Comparison of ENCODE assay signal across 8 mouse cellular contexts in the genomic region with DNA sequence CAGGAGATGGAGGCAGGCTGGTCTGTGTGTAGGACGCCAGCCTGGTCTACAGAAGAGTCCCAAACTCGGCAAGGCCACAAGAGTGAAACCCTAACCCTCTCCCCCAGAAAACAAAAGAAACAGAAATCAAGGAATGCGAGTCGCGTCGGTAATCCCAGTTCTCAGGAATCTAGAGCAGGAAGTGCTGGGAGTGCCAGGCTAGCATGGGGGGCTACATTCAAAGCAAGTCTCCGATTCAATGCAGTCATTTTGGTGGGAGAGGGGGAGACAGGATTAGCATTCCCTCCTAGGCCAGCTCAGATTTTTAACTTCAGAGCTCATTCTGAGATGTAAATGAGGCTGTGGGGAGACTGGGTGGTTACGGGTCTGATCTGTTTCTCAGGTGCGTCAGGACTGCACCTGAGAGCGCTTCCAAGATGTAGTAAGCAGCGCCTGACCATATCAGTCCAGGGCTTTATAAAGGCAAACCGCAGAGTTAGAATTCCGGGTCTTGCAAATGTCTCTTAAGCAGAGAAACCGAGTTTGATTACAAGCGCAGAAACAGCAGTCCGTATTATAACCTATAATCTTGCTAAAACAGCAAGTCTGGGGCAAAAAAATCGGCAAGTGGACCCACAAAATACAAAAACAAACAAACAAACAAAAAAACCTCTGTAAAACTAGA. TPM values are rescaled to one million over a fixed set of nuclear protein-coding genes. Genes with fewer than 3 reads are reported as not detected.
A peak's percentile ranks its signal among the peaks of the same experiment; 100 is the strongest.
DNase-seq lines count a peak whose midpoint lies in the region; ATAC-seq and TF ChIP-seq lines count a peak whose summit lies in the region.

No protein-coding gene starts in this region.

- H3K4me3 ChIP-seq in embryonic fibroblast, embryonic 13.5 days (ENCODE audit: insufficient read depth, low read length): peak overlapping the region; percentile 96
- peak overlapping the region; percentile 75 for H3K4me3 ChIP-seq in liver, embryonic 11.5 days (ENCODE audit: low read depth, low read length)

- 6% methylated on average over 17 of the region's 17 CpGs for WGBS in liver, embryonic 11.5 days

- peaks cover 4% of the 10 kb centered on the region; the same call in 1 of the 2 replicates for H3K4me1 ChIP-seq in embryonic fibroblast, embryonic 13.5 days (ENCODE audit: control insufficient read depth, insufficient read depth, low read length)
- H3K4me1 ChIP-seq in liver, embryonic 11.5 days (replicated peaks; ENCODE audit: control insufficient read depth, insufficient read depth, low read length): peaks cover 39% of the 10 kb centered on the region

- ATAC-seq in liver, embryonic 11.5 days (replicated peaks; ENCODE audit: low FRiP score): no peak

- H3K27ac ChIP-seq in embryonic fibroblast, embryonic 13.5 days (ENCODE audit: insufficient read depth, low read length): peak overlapping the region; percentile 39; the same call in 1 of the 2 replicates
- no peak overlapping the region for H3K27ac ChIP-seq in liver, embryonic 11.5 days (ENCODE audit: low read depth, low read length)

- peaks cover 17% of the 10 kb centered on the region for H3K36me3 ChIP-seq in liver, embryonic 11.5 days (ENCODE audit: control insufficient read depth, insufficient read depth, low read length)

- no peaks in the 10 kb centered on the region for H3K9me3 ChIP-seq in liver, embryonic 11.5 days (ENCODE audit: control insufficient read depth, low read length)

- TF ChIP-seq CTCF in embryonic fibroblast, embryonic 13.5 days (IDR thresholded peaks at IDR 0.05; ENCODE audit: borderline replicate concordance, insufficient read depth, low read length): no peak

- TF ChIP-seq POLR2A in embryonic fibroblast, embryonic 13.5 days (IDR thresholded peaks at IDR 0.05; ENCODE audit: low read depth, low read length): no peak

- H3K4me2 ChIP-seq in liver, embryonic 11.5 days: peak overlapping the region; percentile 81

- peak overlapping the region; percentile 90 for H3K9ac ChIP-seq in liver, embryonic 11.5 days (ENCODE audit: low read depth, low read length)

- DNase-seq in cerebellum, adult 9-10 months: peak; percentile 28
- no peak for DNase-seq in cerebellum, adult 8-10 months
- DNase-seq in CD4-positive helper T cell, adult 2 months (ENCODE audit: low read depth, low spot score): peak; percentile 9
- no peak for DNase-seq in liver, embryonic 11.5 days (ENCODE audit: low spot score)
- DNase-seq in adrenal gland, postnatal 4 days (ENCODE audit: low spot score in 2 of 2): no peak
- DNase-seq in adrenal gland, adult 2 months: no peak
- DNase-seq in thymus, adult 18-20 months: no peak

- H3K27me3 ChIP-seq in liver, embryonic 11.5 days (replicated peaks; ENCODE audit: control insufficient read depth, insufficient read depth, low read length): no peaks in the 10 kb centered on the region

RNA-seq across cellular contexts. Expression of gene Gm27021, which starts 0.9 kb away (rescaled TPM):
- 1.2 TPM in 1 of 2 replicates, not detected in the other for polyA plus RNA-seq in embryonic fibroblast, embryonic 13.5 days (2011; ENCODE audit: insufficient read length, low read depth, missing spikeins)
- polyA plus RNA-seq in liver, embryonic 11.5 days (2014; fragmentation: Nextera tagmentation; extraction: Ambion mirVana): 0.69 and 2.4 TPM in 2 replicates
- total RNA-seq in adrenal gland, postnatal 4 days (2021): under 1 TPM in 1 of 2 experiments, not detected in 1; 0.56 TPM
- total RNA-seq in adrenal gland, adult 2 months (2021): not detected
- 3.4 and 10.8 TPM in 2 replicates for polyA plus RNA-seq in adrenal gland, adult 2 months (2012; rRNA removed)

RNA-seq across cellular contexts. Expression of gene Cox4i1, which starts 1.1 kb away (rescaled TPM):
- polyA plus RNA-seq in embryonic fibroblast, embryonic 13.5 days (2011; ENCODE audit: insufficient read length, low read depth, missing spikeins): 409 and 465 TPM in 2 replicates
- 1,052 and 1,118 TPM in 2 replicates for polyA plus RNA-seq in liver, embryonic 11.5 days (2014; fragmentation: Nextera tagmentation; extraction: Ambion mirVana)
- 1,000 to 10,000 TPM; 1,090 to 1,156 TPM for total RNA-seq in adrenal gland, postnatal 4 days (2021)
- 1,000 to 10,000 TPM; 1,249 to 1,840 TPM for total RNA-seq in adrenal gland, adult 2 months (2021)
- 508 and 556 TPM in 2 replicates for polyA plus RNA-seq in adrenal gland, adult 2 months (2012; rRNA removed)

RNA-seq across cellular contexts. Expression of gene Emc8, which starts 1.4 kb away (rescaled TPM):
- polyA plus RNA-seq in embryonic fibroblast, embryonic 13.5 days (2011; ENCODE audit: insufficient read length, low read depth, missing spikeins): 53.5 and 55.9 TPM in 2 replicates
- 265 and 295 TPM in 2 replicates for polyA plus RNA-seq in liver, embryonic 11.5 days (2014; fragmentation: Nextera tagmentation; extraction: Ambion mirVana)
- total RNA-seq in adrenal gland, postnatal 4 days (2021): 100 to 1,000 TPM; 101 to 112 TPM
- 100 to 1,000 TPM in 1 of 2 experiments, 10 to 100 TPM in 1; 73.1 to 136 TPM for total RNA-seq in adrenal gland, adult 2 months (2021)
- polyA plus RNA-seq in adrenal gland, adult 2 months (2012; rRNA removed): 145 and 176 TPM in 2 replicates

RNA-seq across cellular contexts. Expression of gene 1190005I06Rik, which starts 19.5 kb away (rescaled TPM):
- polyA plus RNA-seq in embryonic fibroblast, embryonic 13.5 days (2011; ENCODE audit: insufficient read length, low read depth, missing spikeins): 0.75 and 2.2 TPM in 2 replicates
- 1.6 and 4.1 TPM in 2 replicates for polyA plus RNA-seq in liver, embryonic 11.5 days (2014; fragmentation: Nextera tagmentation; extraction: Ambion mirVana)
- 1 to 10 TPM; 5.4 to 7.5 TPM for total RNA-seq in adrenal gland, postnatal 4 days (2021)
- total RNA-seq in adrenal gland, adult 2 months (2021): 10 to 100 TPM in 1 of 2 experiments, 1 to 10 TPM in 1; 7.2 to 27.6 TPM
- polyA plus RNA-seq in adrenal gland, adult 2 months (2012; rRNA removed): 14.9 and 33.6 TPM in 2 replicates

Comparison
In these comparisons a context has a peak if more than half of its experiments do, and no peak if none do; other contexts are left out.
1. DNase-seq: peak in cerebellum, adult 9-10 months (single experiment) and CD4-positive helper T cell, adult 2 months (single experiment); none in cerebellum, adult 8-10 months (single experiment), liver, embryonic 11.5 days (single experiment), adrenal gland, postnatal 4 days (0 of 2), adrenal gland, adult 2 months (single experiment) and thymus, adult 18-20 months (0 of 2).